Mouse (Mus musculus): ENCODE data around the gene Reg3a.
"Not testable (repeated sequence)": the region's sequence is repeated elsewhere in the genome, so short reads cannot be mapped to it uniquely, and the experiment has no call there.

Reg3a gene

DNA sequence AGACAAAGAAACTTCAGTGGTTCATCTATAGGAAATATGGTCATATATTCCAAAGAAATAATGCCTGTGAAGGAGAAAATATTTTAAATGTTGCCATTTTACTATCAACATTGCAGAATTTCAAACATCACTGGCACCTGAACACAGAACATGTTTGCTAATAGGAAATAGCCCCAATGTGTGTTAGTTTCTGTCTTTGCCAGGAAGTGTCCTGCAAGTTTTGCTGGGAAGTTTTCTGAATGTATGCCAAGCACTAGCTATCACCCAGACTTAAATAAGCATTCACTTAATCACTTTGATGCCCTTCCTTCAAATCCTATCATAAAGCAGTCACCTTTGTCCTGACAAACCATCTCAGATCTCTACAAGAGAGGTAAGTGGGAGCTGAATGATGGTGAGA, at the start of gene Reg3a:
Gene Reg3a, plus strand, starts transcription at position 301 of the 400 bp plus-strand sequence.
- no peak for DNase-seq

DNA sequence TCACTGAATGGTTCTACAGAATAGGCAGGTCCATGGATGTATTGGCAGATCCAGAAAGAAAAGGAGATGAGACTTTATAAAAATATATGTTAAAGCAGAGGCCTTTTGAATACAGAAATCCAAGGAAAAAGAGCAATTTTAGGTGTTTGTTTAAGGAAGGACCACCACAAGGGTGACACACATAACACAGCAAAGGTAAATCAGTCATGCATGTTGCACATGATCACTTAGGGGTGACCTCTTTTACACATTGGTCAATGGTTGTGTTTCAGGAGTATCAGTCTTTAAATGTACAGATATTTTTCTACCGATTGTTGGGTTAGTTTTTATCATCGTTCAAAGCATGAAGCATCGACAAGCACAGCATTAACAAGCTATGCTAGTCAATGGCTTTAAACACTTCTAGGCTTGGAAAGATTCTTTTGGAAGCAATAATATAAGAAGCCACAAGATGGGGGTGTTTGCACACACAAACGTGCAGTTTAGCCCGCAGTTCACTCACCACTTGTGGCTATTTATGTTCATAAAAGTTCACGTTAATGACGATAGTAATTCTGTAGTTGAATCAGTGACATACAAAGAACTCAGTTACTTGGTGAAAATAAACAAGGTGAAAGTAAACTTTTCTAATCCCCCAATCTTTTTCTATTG, 48.5 kb upstream of the Reg3a start:
- DNase-seq: no peak

DNA sequence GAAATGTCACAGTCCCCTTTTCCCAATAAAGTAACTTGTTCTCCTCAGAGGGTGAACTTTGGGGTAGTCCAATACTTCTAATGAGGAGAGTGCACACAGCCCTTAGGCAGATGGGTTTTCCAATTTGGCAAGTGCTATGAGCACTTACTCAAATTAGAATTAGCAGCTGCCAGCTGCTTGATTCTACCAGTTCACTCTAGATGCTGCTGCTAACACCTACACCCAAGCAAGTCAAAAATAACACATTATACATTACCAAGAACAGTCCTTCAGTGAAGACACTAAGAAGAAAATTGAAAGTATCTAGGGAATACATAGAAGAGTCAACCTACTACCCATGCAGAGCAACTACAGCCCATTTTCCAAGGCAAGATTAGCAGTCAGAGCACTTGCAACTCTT, 40.2 kb upstream of the Reg3a start:
- DNase-seq: no peak

DNA sequence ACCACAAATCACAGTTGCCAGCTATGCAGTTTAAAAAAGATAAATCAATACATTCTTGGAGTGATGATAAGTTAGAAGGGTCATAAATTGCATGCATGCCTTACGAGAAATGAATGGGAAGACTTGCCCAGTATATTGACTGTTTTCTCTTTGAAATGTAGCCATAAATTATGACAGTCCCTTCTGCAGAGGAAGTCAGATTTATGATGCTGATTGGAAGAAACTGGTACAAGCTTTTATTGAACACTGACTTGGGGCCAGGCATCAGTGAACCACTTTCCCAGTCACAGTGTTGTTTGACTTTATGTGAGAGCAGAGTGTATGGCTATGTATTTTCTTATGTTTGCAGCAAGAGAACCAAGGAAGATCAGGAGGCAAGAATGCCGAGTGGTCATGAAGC, 38.8 kb upstream of the Reg3a start:
- no peak for DNase-seq

DNA sequence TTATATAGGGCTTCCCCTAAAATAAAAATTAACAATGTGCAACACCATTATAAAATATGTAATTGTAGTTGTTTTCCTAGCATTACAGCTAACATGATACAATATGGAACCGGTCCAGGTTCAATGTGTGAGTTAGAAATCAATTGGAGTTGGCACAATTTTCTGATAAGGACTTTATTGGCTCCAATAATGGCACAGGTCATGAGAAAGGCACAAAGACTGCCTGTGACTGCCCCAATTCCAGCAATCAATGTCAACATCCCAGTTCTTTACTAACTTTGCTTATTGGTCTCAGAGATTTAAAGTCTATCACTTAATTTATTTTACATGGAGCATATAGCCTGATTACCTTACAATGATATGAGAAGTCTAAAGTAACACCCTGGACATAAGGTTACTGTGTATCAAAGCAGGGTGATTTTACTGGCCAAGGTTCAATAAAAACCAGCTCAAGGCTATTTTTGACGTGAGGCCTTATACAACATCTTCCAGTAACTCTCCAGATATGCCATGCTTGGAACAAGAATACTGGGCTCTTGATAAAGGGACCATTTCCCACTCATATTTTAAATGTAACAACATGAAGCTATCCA, 18.4 kb upstream of the Reg3a start:
- no peak for DNase-seq

DNA sequence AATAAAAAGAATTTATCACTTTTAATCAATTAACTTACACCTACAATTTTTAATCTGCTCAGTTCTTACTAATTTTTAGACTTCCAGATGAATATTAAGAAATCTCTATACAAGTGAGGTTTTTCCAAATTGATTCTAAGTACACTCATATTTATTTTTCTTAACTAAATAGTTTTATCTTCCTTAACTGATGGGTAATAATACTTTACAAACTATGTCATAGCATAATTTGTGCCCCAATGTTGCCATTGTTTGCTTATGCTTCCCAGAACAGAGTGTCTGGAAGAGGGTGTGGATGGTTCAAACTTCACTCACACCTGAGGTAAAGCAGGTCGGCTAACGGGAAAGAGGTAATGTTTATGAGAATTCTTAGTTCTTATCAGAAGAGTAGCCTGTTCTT, 10.2 kb upstream of the Reg3a start, which contains the start of gene Reg3b:
Gene Reg3b, plus strand, starts transcription at position 301 of the 400 bp plus-strand sequence.
- DNase-seq: no peak

DNA sequence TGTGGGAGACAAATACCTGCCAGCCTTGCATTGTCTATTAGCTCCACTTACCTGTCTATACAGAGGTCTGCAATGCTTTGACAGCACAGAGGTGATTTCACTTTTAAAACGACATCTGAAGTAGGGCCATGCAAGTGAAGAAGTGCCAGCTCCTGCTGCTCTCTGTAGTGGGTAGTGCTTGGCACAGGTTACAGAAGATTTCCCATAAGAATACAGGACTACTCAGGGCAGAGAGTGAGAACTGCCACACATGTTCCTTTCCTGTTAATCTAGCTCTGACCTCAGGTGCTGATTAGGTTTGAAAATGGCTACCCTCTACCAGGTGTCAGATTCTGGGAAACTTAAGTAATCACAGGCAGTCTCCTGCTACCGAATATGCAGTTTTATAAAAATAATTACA, 1.7 kb upstream of the Reg3a start, which contains the start of gene Reg3d:
Gene Reg3d, minus strand, starts transcription at position 101 of the 400 bp plus-strand sequence.
- DNase-seq: no peak

DNA sequence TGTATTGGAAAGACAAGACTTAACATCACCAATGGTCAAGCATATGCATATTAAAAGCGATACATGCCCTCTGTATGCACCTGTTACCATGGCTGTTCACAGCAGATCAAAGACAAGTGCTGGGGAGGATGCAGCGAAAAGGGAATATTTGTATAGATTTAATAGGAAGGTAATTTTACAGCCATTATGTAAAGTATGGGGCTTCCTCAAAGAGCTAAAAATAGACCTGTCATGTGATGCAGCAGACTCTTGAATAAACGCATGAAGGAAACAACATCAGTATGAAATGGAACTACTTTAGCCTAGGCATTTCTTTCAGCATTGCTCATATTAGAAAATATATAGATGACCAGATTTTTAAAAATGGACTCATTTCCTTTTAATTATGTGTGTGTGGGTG, 5.1 kb downstream of the Reg3a start:
- DNase-seq: no peak

DNA sequence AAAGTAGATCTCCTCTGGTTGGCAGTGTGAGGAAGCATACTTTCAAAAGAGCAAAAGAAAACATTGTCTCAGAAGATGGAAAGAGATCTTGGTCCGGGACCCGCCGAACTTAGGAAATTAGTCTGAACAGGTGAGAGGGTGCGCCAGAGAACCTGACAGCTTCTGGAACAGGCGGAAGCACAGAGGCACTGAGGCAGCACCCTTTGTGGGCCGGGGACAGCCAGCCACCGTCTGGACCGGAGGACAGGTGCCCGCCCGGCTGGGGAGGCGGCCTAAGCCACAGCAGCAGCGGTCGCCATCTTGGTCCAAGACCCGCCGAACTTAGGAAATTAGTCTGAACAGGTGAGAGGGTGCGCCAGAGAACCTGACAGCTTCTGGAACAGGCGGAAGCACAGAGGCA, 14.8 kb downstream of the Reg3a start, which contains the start of gene Reg2:
Gene Reg2, plus strand, starts transcription at position 301 of the 400 bp plus-strand sequence.
- DNase-seq: not testable (repeated sequence)

DNA sequence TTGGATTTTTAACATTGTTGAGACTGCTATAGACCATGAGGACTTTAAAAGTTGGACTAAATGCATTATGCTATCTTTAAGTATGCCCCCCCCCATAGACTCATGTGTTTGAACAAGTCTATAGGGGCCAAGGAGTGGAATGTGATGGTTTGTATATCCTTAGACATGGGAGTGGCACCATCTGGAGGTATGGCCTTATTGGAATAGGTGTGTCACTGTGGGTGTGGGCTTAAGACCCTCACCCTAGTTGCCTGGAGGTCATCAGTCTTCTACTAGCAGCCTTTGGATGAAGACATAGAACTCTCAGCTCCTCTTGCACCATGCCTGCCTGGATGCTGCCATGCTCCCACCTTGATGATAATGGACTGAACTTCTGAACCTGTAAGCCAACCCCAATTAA, 41.9 kb downstream of the Reg3a start, which contains the start of gene Reg1:
Gene Reg1, plus strand, starts transcription at position 301 of the 400 bp plus-strand sequence.
- DNase-seq: not testable (repeated sequence)

DNA sequence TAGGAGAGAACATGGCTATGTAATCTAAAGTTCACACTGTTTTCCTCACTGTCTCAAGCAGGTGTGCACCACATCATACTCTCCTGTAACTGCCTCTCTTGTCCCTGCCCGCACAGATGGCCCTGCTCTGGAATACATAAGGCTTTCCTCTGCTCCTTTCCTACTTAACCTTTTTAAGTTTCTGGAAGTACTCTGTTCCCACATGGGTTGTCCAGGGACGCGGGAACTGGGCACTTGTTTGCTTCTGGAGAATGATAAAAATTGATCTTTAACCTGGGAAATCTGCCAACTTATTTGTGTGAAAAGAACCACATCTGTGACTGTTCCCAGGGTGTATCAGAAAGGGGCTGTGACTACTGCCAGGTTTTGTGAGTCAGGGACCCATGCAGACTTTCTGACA, 45.0 kb downstream of the Reg3a start:
- no peak for DNase-seq
